ENCODE assay signal across 8 mouse cellular contexts in genomic region chr3:95891211-95892065, GRCm38 (mm10). TPM values are rescaled to one million over a fixed set of nuclear protein-coding genes. Genes with fewer than 3 reads are reported as not detected.
DNase-seq lines count a peak whose midpoint lies in the region; ATAC-seq and TF ChIP-seq lines count a peak whose summit lies in the region.

Gene BC028528, minus strand, starts transcription at chr3:95892005.

- H3K27me3 ChIP-seq in ES-Bruce4 (ENCODE audit: control insufficient read depth, insufficient read depth, low read length, poor library complexity, severe bottlenecking) = no peaks in the 10 kb centered on the region
- H3K27me3 ChIP-seq in forebrain, postnatal 0 days (ENCODE audit: insufficient read depth, low read length) = no peaks in the 10 kb centered on the region
- no peaks in the 10 kb centered on the region for H3K27me3 ChIP-seq in intestine, embryonic 15.5 days (replicated peaks)

- 31% methylated on average over 12 of the region's 12 CpGs for WGBS in forebrain, postnatal 0 days
- 19% methylated on average over 12 of the region's 12 CpGs for WGBS in intestine, embryonic 15.5 days

- no peaks in the 10 kb centered on the region for H3K36me3 ChIP-seq in ES-Bruce4 (ENCODE audit: control insufficient read depth, insufficient read depth, low read length, poor library complexity, severe bottlenecking)
- no peaks in the 10 kb centered on the region for H3K36me3 ChIP-seq in forebrain, postnatal 0 days (ENCODE audit: insufficient read depth)
- H3K36me3 ChIP-seq in intestine, embryonic 15.5 days = no peaks in the 10 kb centered on the region

- no peak for TF ChIP-seq POLR2A in ES-Bruce4 (IDR thresholded peaks at IDR 0.05; ENCODE audit: insufficient read depth, low read length)

- H3K4me2 ChIP-seq in forebrain, postnatal 0 days (ENCODE audit: low read depth) = no peak within 1 kb of the TSS
- peak within 1 kb of the TSS; percentile 56 for H3K4me2 ChIP-seq in intestine, embryonic 15.5 days (replicated peaks)

- peak within 1 kb of the TSS; percentile 96 for H3K27ac ChIP-seq in ES-Bruce4 (ENCODE audit: insufficient read depth, low read length)
- peak within 1 kb of the TSS; percentile 45; the same call in 1 of the 2 replicates for H3K27ac ChIP-seq in forebrain, postnatal 0 days (ENCODE audit: low read depth, low read length)
- peak within 1 kb of the TSS; percentile 88 for H3K27ac ChIP-seq in intestine, embryonic 15.5 days

- H3K9me3 ChIP-seq in ES-Bruce4 (replicated peaks; ENCODE audit: control insufficient read depth, insufficient read depth, low read length, poor library complexity, severe bottlenecking) = no peaks in the 10 kb centered on the region
- H3K9me3 ChIP-seq in forebrain, postnatal 0 days (ENCODE audit: low read length) = no peaks in the 10 kb centered on the region
- H3K9me3 ChIP-seq in intestine, embryonic 15.5 days = no peaks in the 10 kb centered on the region

- H3K9ac ChIP-seq in ES-Bruce4 (ENCODE audit: low read depth, poor library complexity, severe bottlenecking) = peak within 1 kb of the TSS; percentile 52
- H3K9ac ChIP-seq in forebrain, postnatal 0 days = no peak within 1 kb of the TSS
- H3K9ac ChIP-seq in intestine, embryonic 15.5 days = peak within 1 kb of the TSS; percentile 35

- H3K4me3 ChIP-seq in ES-Bruce4 (ENCODE audit: low read depth, low read length) = peak within 1 kb of the TSS; percentile 57
- no peak within 1 kb of the TSS for H3K4me3 ChIP-seq in forebrain, postnatal 0 days (ENCODE audit: low read depth, low read length)
- H3K4me3 ChIP-seq in intestine, embryonic 15.5 days (replicated peaks) = peak within 1 kb of the TSS; percentile 33

- TF ChIP-seq CTCF in ES-Bruce4 (IDR thresholded peaks at IDR 0.05; ENCODE audit: low read depth, low read length) = no peak
- no peak for TF ChIP-seq CTCF in forebrain, postnatal 0 days (IDR thresholded peaks at IDR 0.05; ENCODE audit: low read depth)

- no peak for ATAC-seq in forebrain, postnatal 0 days
- no peak for ATAC-seq in intestine, embryonic 15.5 days

- peaks cover 11% of the 10 kb centered on the region for H3K4me1 ChIP-seq in ES-Bruce4 (ENCODE audit: control insufficient read depth, insufficient read depth, low read length)
- peaks cover 8% of the 10 kb centered on the region for H3K4me1 ChIP-seq in forebrain, postnatal 0 days (ENCODE audit: insufficient read depth)
- peaks cover 21% of the 10 kb centered on the region for H3K4me1 ChIP-seq in intestine, embryonic 15.5 days (replicated peaks)

- peak; percentile 46 for DNase-seq in adrenal gland, adult 2 months
- DNase-seq in forebrain, postnatal 0 days = no peak
- peak; percentile 83 for DNase-seq in lung, postnatal 10 days
- DNase-seq in spleen, postnatal 14 days (ENCODE audit: low spot score in 2 of 2) = peak; percentile 26 to 39
- no peak for DNase-seq in cerebellum, adult 11-12 months
- no peak for DNase-seq in layer of hippocampus, postnatal 25 days (ENCODE audit: extremely low spot score in 1 of 2, low spot score in 1 of 2)

- TF ChIP-seq EP300 in ES-Bruce4 (IDR thresholded peaks at IDR 0.05; ENCODE audit: insufficient read depth, low read depth, low read length) = no peak

RNA-seq across cellular contexts. Expression of gene BC028528, which starts in this region (rescaled TPM):
- polyA plus RNA-seq in ES-Bruce4 (2011; ENCODE audit: insufficient read depth, insufficient read length, low read depth, missing spikeins) = 3.6 and 5.4 TPM in 2 replicates
- 10 to 100 TPM; 13.0 to 15.2 TPM for total RNA-seq in adrenal gland, adult 2 months (2021)
- polyA plus RNA-seq in adrenal gland, adult 2 months (2012; rRNA removed) = 1.8 TPM in 2 replicates
- 5.7 and 9.9 TPM in 2 replicates for total RNA-seq in forebrain, postnatal 0 days (2014; rRNA removed)
- 14.9 and 18.4 TPM in 2 replicates for polyA plus RNA-seq in forebrain, postnatal 0 days (2015; fragmentation: Nextera tagmentation; extraction: Ambion mirVana)
- 21.3 and 22.9 TPM in 2 replicates for polyA plus RNA-seq in intestine, embryonic 15.5 days (2015; fragmentation: Nextera tagmentation; extraction: Ambion mirVana)
- 1 to 10 TPM; 4.2 to 6.5 TPM for total RNA-seq in layer of hippocampus, postnatal 25 days (2021)

Comparison
In these comparisons a context has a peak if more than half of its experiments do, and no peak if none do; other contexts are left out.
1. H3K27ac ChIP-seq: peak in every context shown above with its lines; median percentile 96 in ES-Bruce4; 88 in intestine, embryonic 15.5 days; 45 in forebrain, postnatal 0 days.
2. DNase-seq: peak in adrenal gland, adult 2 months (single experiment), lung, postnatal 10 days (single experiment) and spleen, postnatal 14 days (2 of 2); none in forebrain, postnatal 0 days (single experiment), cerebellum, adult 11-12 months (single experiment) and layer of hippocampus, postnatal 25 days (0 of 2).